Mouse (Mus musculus): ENCODE measurements at regions not wholly inside any gene's neighbourhood (a gene's known extent, or its start where the extent isn't known, plus 50 kb on each side); places are given as distances from the start of the nearest gene placed in this dataset.

- Histone ChIP-seq H3K4me3 (ENCODE audit: low read depth, low read length) (no peak overlapping the region), H3K9ac (replicated peaks; ENCODE audit: low read length) (no peak overlapping the region), H3K27me3 (ENCODE audit: control insufficient read depth, insufficient read depth, low read length) (no peaks in the 10 kb centered on the region), H3K27ac (replicated peaks; ENCODE audit: low read depth, low read length) (no peak overlapping the region), H3K4me1 (ENCODE audit: control insufficient read depth, insufficient read depth, low read length) (no peaks in the 10 kb centered on the region), H3K36me3 (replicated peaks; ENCODE audit: control insufficient read depth, insufficient read depth, low read depth, low read length) (no peaks in the 10 kb centered on the region), H3K4me2 (ENCODE audit: low read depth, low read length) (no peak overlapping the region), H3K9me3 (replicated peaks; ENCODE audit: control insufficient read depth, low read length) (no peaks in the 10 kb centered on the region)
- ATAC-seq (replicated peaks; ENCODE audit: insufficient number of reproducible peaks, low FRiP score, low TSS enrichment, low read depth) (no peak), DNase-seq (ENCODE audit: low spot score) (peak; percentile 32)
- 59% methylated on average over 3 of the region's 3 CpGs for WGBS
These were observed 289.1 kb upstream of the Sash1 start for GRCm38 (mm10) chr10:9174997-9175396.

DNA sequence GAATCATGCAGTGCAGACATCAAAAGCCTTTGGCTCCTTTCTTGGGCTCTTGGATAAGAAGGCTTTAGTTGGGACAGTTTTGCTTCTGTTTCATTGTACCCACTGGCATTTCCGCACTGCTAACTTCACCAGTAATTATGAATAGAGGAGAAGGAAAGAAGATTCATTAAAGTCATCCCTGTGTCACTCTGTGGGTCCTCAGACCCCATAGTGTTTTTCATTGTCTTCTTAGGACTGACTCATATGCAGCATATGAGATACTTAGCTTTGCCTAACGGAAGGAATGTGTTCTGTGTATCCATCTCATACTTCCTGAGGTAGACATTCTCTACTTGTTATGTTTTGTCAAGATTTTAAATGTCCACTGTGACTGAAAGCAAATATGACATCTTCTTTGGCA is 287.6 kb upstream of the Sash1 start:
- no peaks in the 10 kb centered on the region for H3K36me3 ChIP-seq (replicated peaks; ENCODE audit: control insufficient read depth, insufficient read depth, low read depth, low read length)
- H3K27ac ChIP-seq (replicated peaks; ENCODE audit: low read depth, low read length): no peak overlapping the region
- no peaks in the 10 kb centered on the region for H3K27me3 ChIP-seq (ENCODE audit: control insufficient read depth, insufficient read depth, low read length)
- no peaks in the 10 kb centered on the region for H3K4me1 ChIP-seq (ENCODE audit: control insufficient read depth, insufficient read depth, low read length)
- DNase-seq (ENCODE audit: low spot score) (no peak), ATAC-seq (replicated peaks; ENCODE audit: insufficient number of reproducible peaks, low FRiP score, low TSS enrichment, low read depth) (no peak)
- H3K4me2 ChIP-seq (ENCODE audit: low read depth, low read length): no peak overlapping the region
- no peak overlapping the region for H3K4me3 ChIP-seq (ENCODE audit: low read depth, low read length)
- no peak overlapping the region for H3K9ac ChIP-seq (replicated peaks; ENCODE audit: low read length)
- 83% methylated on average over 2 of the region's 2 CpGs for WGBS
- H3K9me3 ChIP-seq (replicated peaks; ENCODE audit: control insufficient read depth, low read length): no peaks in the 10 kb centered on the region

GRCm38 (mm10) chr10:9168725-9169124 is 282.9 kb upstream of the Sash1 start:
- H3K27ac ChIP-seq (replicated peaks; ENCODE audit: low read depth, low read length): no peak overlapping the region
- H3K27me3 ChIP-seq (ENCODE audit: control insufficient read depth, insufficient read depth, low read length): no peaks in the 10 kb centered on the region
- H3K4me1 ChIP-seq (ENCODE audit: control insufficient read depth, insufficient read depth, low read length): no peaks in the 10 kb centered on the region
- no peak overlapping the region for H3K4me2 ChIP-seq (ENCODE audit: low read depth, low read length)
- no peak for ATAC-seq (replicated peaks; ENCODE audit: insufficient number of reproducible peaks, low FRiP score, low TSS enrichment, low read depth)
- H3K36me3 ChIP-seq (replicated peaks; ENCODE audit: control insufficient read depth, insufficient read depth, low read depth, low read length): no peaks in the 10 kb centered on the region
- no peaks in the 10 kb centered on the region for H3K9me3 ChIP-seq (replicated peaks; ENCODE audit: control insufficient read depth, low read length)
- H3K9ac ChIP-seq (replicated peaks; ENCODE audit: low read length): no peak overlapping the region
- 82% methylated on average over 7 of the region's 7 CpGs for WGBS
- no peak for DNase-seq (ENCODE audit: low spot score)
- no peak overlapping the region for H3K4me3 ChIP-seq (ENCODE audit: low read depth, low read length)

DNA sequence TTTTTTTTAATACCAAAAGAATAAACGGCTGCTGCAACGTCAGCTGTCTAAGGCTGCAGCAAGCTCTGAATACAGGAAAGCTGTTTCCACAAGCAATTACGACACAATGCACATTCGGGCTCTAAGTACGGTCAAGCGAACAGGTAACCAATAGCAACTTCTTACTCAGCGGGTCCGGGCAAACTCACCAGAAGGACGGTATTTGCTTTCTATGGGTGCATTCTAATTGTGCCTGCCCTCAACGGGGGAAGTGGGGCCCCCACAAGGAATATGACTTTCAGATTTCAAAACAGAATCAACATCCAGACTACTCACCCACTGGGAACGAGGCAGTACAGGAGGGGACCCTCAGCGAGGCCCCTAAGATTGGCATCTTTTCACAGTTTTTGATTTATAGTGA is 280.1 kb upstream of the Sash1 start:
- H3K4me2 ChIP-seq (ENCODE audit: low read depth, low read length): no peak overlapping the region
- no peak overlapping the region for H3K9ac ChIP-seq (replicated peaks; ENCODE audit: low read length)
- whole genome bisulfite sequencing: 85% methylated on average over 12 of the region's 12 CpGs

GRCm38 (mm10) chr10:9165598-9165997 is 279.7 kb upstream of the Sash1 start:
- DNase-seq (ENCODE audit: low spot score) (no peak), ATAC-seq (replicated peaks; ENCODE audit: insufficient number of reproducible peaks, low FRiP score, low TSS enrichment, low read depth) (no peak)
- Histone ChIP-seq H3K36me3 (replicated peaks; ENCODE audit: control insufficient read depth, insufficient read depth, low read depth, low read length) (no peaks in the 10 kb centered on the region), H3K9ac (replicated peaks; ENCODE audit: low read length) (no peak overlapping the region), H3K4me2 (ENCODE audit: low read depth, low read length) (no peak overlapping the region), H3K4me3 (ENCODE audit: low read depth, low read length) (no peak overlapping the region), H3K4me1 (ENCODE audit: control insufficient read depth, insufficient read depth, low read length) (no peaks in the 10 kb centered on the region), H3K9me3 (replicated peaks; ENCODE audit: control insufficient read depth, low read length) (no peaks in the 10 kb centered on the region), H3K27me3 (ENCODE audit: control insufficient read depth, insufficient read depth, low read length) (no peaks in the 10 kb centered on the region), H3K27ac (replicated peaks; ENCODE audit: low read depth, low read length) (no peak overlapping the region)
- 85% methylated on average over 12 of the region's 12 CpGs for WGBS

More for the DNA sequence above, 280.1 kb upstream of the Sash1 start:
- H3K4me3 ChIP-seq (ENCODE audit: low read depth, low read length): no peak overlapping the region
- ATAC-seq (replicated peaks; ENCODE audit: insufficient number of reproducible peaks, low FRiP score, low TSS enrichment, low read depth): no peak
- no peaks in the 10 kb centered on the region for H3K27me3 ChIP-seq (ENCODE audit: control insufficient read depth, insufficient read depth, low read length)
- no peak overlapping the region for H3K27ac ChIP-seq (replicated peaks; ENCODE audit: low read depth, low read length)
- DNase-seq (ENCODE audit: low spot score): no peak
- no peaks in the 10 kb centered on the region for H3K4me1 ChIP-seq (ENCODE audit: control insufficient read depth, insufficient read depth, low read length)
- no peaks in the 10 kb centered on the region for H3K36me3 ChIP-seq (replicated peaks; ENCODE audit: control insufficient read depth, insufficient read depth, low read depth, low read length)
- no peaks in the 10 kb centered on the region for H3K9me3 ChIP-seq (replicated peaks; ENCODE audit: control insufficient read depth, low read length)

- DNase-seq (ENCODE audit: low spot score): no peak
- no peak overlapping the region for H3K9ac ChIP-seq (replicated peaks; ENCODE audit: low read length)
- no peaks in the 10 kb centered on the region for H3K4me1 ChIP-seq (ENCODE audit: control insufficient read depth, insufficient read depth, low read length)
- ATAC-seq (replicated peaks; ENCODE audit: insufficient number of reproducible peaks, low FRiP score, low TSS enrichment, low read depth): no peak
- WGBS: 93% methylated on average over 7 of the region's 7 CpGs
- H3K4me3 ChIP-seq (ENCODE audit: low read depth, low read length): no peak overlapping the region
- H3K27me3 ChIP-seq (ENCODE audit: control insufficient read depth, insufficient read depth, low read length): no peaks in the 10 kb centered on the region
- no peaks in the 10 kb centered on the region for H3K36me3 ChIP-seq (replicated peaks; ENCODE audit: control insufficient read depth, insufficient read depth, low read depth, low read length)
- H3K9me3 ChIP-seq (replicated peaks; ENCODE audit: control insufficient read depth, low read length): no peaks in the 10 kb centered on the region
- H3K4me2 ChIP-seq (ENCODE audit: low read depth, low read length): no peak overlapping the region
- H3K27ac ChIP-seq (replicated peaks; ENCODE audit: low read depth, low read length): no peak overlapping the region
These were observed 278.5 kb upstream of the Sash1 start for GRCm38 (mm10) chr10:9164333-9164732.

GRCm38 (mm10) chr10:9161597-9161996 is 275.7 kb upstream of the Sash1 start:
- Histone ChIP-seq H3K9ac (replicated peaks; ENCODE audit: low read length) (no peak overlapping the region), H3K27ac (replicated peaks; ENCODE audit: low read depth, low read length) (no peak overlapping the region), H3K4me1 (ENCODE audit: control insufficient read depth, insufficient read depth, low read length) (no peaks in the 10 kb centered on the region), H3K36me3 (replicated peaks; ENCODE audit: control insufficient read depth, insufficient read depth, low read depth, low read length) (no peaks in the 10 kb centered on the region), H3K9me3 (replicated peaks; ENCODE audit: control insufficient read depth, low read length) (no peaks in the 10 kb centered on the region), H3K27me3 (ENCODE audit: control insufficient read depth, insufficient read depth, low read length) (no peaks in the 10 kb centered on the region), H3K4me2 (ENCODE audit: low read depth, low read length) (no peak overlapping the region), H3K4me3 (ENCODE audit: low read depth, low read length) (no peak overlapping the region)
- DNase-seq (ENCODE audit: low spot score): no peak
- WGBS: 96% methylated on average over 7 of the region's 7 CpGs
- no peak for ATAC-seq (replicated peaks; ENCODE audit: insufficient number of reproducible peaks, low FRiP score, low TSS enrichment, low read depth)

DNA sequence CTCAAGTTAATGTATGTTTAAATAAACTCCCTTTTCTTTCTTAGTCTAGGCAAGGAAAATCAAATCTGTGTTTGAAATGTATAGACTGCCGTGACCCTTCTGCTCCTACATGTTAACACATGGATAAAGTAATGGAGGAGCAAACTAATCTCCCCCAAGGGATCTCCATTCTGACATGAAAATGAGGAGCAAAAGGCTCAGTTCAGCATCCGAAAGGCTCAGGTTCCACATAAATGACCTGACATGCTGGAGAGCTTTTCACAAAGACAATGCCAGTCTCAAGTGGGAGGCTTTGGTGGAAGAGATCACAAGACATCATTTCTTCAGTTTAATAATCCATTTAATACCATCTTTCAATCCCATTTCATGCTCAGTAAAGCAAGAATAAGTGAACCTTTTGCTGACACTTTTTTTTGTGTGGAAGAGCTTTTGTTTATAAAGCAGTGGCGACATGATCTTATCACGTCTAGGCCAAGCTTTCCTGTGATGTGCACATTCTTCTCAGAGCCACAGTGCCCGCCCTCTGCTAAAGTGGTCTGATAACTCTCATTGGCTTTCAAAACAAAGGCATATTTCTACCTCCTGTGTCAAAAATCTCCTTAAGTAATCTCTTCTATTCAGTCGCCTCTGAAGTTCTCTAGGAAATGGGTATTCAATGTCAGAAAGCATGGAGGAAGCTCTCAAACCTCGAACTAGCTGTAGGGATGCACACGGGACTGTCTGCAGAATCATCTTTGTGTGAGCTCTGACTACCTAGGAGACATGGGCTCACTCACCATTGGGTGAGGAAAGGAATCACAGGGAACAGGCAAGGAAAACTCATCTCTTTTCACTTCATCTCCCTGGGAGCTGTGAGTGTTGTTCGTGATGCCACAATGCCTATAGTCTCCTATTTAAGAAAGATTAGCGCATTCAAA is 271.7 kb upstream of the Sash1 start:
- Histone ChIP-seq H3K27ac (replicated peaks; ENCODE audit: low read depth, low read length) (no peak overlapping the region), H3K9me3 (replicated peaks; ENCODE audit: control insufficient read depth, low read length) (no peaks in the 10 kb centered on the region), H3K4me3 (ENCODE audit: low read depth, low read length) (no peak overlapping the region), H3K9ac (replicated peaks; ENCODE audit: low read length) (no peak overlapping the region), H3K4me1 (ENCODE audit: control insufficient read depth, insufficient read depth, low read length) (no peaks in the 10 kb centered on the region), H3K36me3 (replicated peaks; ENCODE audit: control insufficient read depth, insufficient read depth, low read depth, low read length) (no peaks in the 10 kb centered on the region), H3K27me3 (ENCODE audit: control insufficient read depth, insufficient read depth, low read length) (no peaks in the 10 kb centered on the region), H3K4me2 (ENCODE audit: low read depth, low read length) (no peak overlapping the region)
- DNase-seq (ENCODE audit: low spot score) (peak; percentile 35), ATAC-seq (replicated peaks; ENCODE audit: insufficient number of reproducible peaks, low FRiP score, low TSS enrichment, low read depth) (peak; percentile 65; the same call in 1 of the 2 replicates)
- WGBS: 59% methylated on average over 10 of the region's 10 CpGs

All from embryonic facial prominence, embryonic 11.5 days (tissue).